Mouse (Mus musculus) gastrocnemius, postnatal 10 days (tissue): Measurements from ENCODE around the gene Tipin. TPM values are rescaled to one million over a fixed set of nuclear protein-coding genes. Genes with fewer than 3 reads are reported as not detected.
A peak's percentile ranks its signal among the peaks of the same experiment; 100 is the strongest.
"Not testable (repeated sequence)": the region's sequence is repeated elsewhere in the genome, so short reads cannot be mapped to it uniquely, and the experiment has no call there.

Experiments used
- DNase-seq: peaks from one replicate; pipeline ENCODE4 v3.0.0; 2021; ENCODE audit warnings: mixed read lengths
- long read RNA-seq, 2 experiments: library from polyadenylated mRNA; stranded (forward); transcript quantifications; one replicate each; pipeline ENCODE4 v2.0.0; 2021
- total RNA-seq, 2 experiments: library from RNA; stranded (reverse); gene quantifications; 2 replicates each; pipeline ENCODE4 v1.2.3; 2021

Gene Tipin
- 10 to 100 TPM; 19.2 to 24.3 TPM for total RNA-seq
- long read RNA-seq, experiment 1, partial matches to known transcripts, result 3 of 29 reads
- long read RNA-seq, experiment 1, other reads (novel, unspliced or antisense), result 19 of 29 reads
- long read RNA-seq, experiment 2, transcript Tipin-205 (8 exons, 1,841 nt), result major isoform, 5 of 28 reads
- long read RNA-seq, experiment 2, partial matches to known transcripts, result 2 of 28 reads
- long read RNA-seq, experiment 2, other reads (novel, unspliced or antisense), result 19 of 28 reads

- peak; percentile 97 for DNase-seq
Measured at GRCm38 (mm10) chr9:64281105-64281780, at the start of gene Tipin. TSS of gene Tipin (plus strand) at chr9:64281581.

- DNase-seq, result no peak
Measured at GRCm38 (mm10) chr9:64231674-64232073, 49.7 kb upstream of the Tipin start.

- peak; percentile 45 for DNase-seq
Measured at GRCm38 (mm10) chr9:64232257-64232957, 49.0 kb upstream of the Tipin start.

- DNase-seq, result no peak
Measured at GRCm38 (mm10) chr9:64233656-64234055, 47.7 kb upstream of the Tipin start.

- no peak for DNase-seq
Measured at GRCm38 (mm10) chr9:64234768-64235435, 46.5 kb upstream of the Tipin start, which contains the start of gene Uchl4. TSS of gene Uchl4 (plus strand) at chr9:64235201.

GRCm38 (mm10) chr9:64236056-64236455 lies 45.3 kb upstream of the Tipin start:
- DNase-seq, result no peak

GRCm38 (mm10) chr9:64240116-64240515 lies 41.3 kb upstream of the Tipin start:
- DNase-seq, result no peak

GRCm38 (mm10) chr9:64240681-64241080 lies 40.7 kb upstream of the Tipin start:
- peak; percentile 22 for DNase-seq

GRCm38 (mm10) chr9:64242381-64242831 lies 39.0 kb upstream of the Tipin start:
- no peak for DNase-seq

- no peak for DNase-seq
Measured at GRCm38 (mm10) chr9:64249371-64249770, 32.0 kb upstream of the Tipin start.

GRCm38 (mm10) chr9:64250111-64250730 lies 31.2 kb upstream of the Tipin start:
- no peak for DNase-seq

- DNase-seq, result peak; percentile 25
Measured at GRCm38 (mm10) chr9:64252591-64253020, 28.8 kb upstream of the Tipin start.

- DNase-seq, result peak; percentile 100
Measured at GRCm38 (mm10) chr9:64253021-64253904, 28.1 kb upstream of the Tipin start, which contains the start of gene Map2k1. TSS of gene Map2k1 (minus strand) at chr9:64253631.

- DNase-seq, result no peak
Measured at GRCm38 (mm10) chr9:64255422-64255821, 26.0 kb upstream of the Tipin start.

- no peak for DNase-seq
Measured at GRCm38 (mm10) chr9:64256204-64256603, 25.2 kb upstream of the Tipin start.

GRCm38 (mm10) chr9:64259906-64260305 lies 21.5 kb upstream of the Tipin start:
- DNase-seq, result no peak

GRCm38 (mm10) chr9:64261023-64261422 lies 20.4 kb upstream of the Tipin start:
- no peak for DNase-seq

GRCm38 (mm10) chr9:64264813-64265212 lies 16.6 kb upstream of the Tipin start:
- DNase-seq, result no peak

GRCm38 (mm10) chr9:64267231-64267630 lies 14.2 kb upstream of the Tipin start:
- no peak for DNase-seq

- DNase-seq, result no peak
Measured at GRCm38 (mm10) chr9:64268196-64268595, 13.2 kb upstream of the Tipin start.

- not testable (repeated sequence) for DNase-seq
Measured at GRCm38 (mm10) chr9:64268836-64269235, 12.5 kb upstream of the Tipin start.
